Mouse (Mus musculus) kidney, embryonic 16.5 days (tissue): ENCODE measurements around the gene Atp11a. TPM values are rescaled to one million over a fixed set of nuclear protein-coding genes. Genes with fewer than 3 reads are reported as not detected.

Source experiments
- ATAC-seq: fragments of 200-750 bp; cut with Nextera tagmentation; 2 replicates; pipeline ENCODE4 v1.8.0; 2017; ENCODE audit warnings: moderate TSS enrichment; ENCODE audit not compliant: low FRiP score, low TSS enrichment
- H3K27ac ChIP-seq: fragments of 300-500 bp; sonication (generic); 2 replicates; pipeline ENCODE4 v1.5.1; 2014; ENCODE audit warnings: low read length
- H3K27me3 ChIP-seq: fragments of 300-500 bp; sonication (generic); 2 replicates; pipeline ENCODE4 v1.6.1; 2014; ENCODE audit warnings: low read length, control low read depth, mixed read lengths; ENCODE audit not compliant: insufficient read depth
- H3K36me3 ChIP-seq: fragments of 300-500 bp; sonication (generic); 2 replicates; pipeline ENCODE4 v1.6.1; 2014; ENCODE audit warnings: low read length, control low read depth, mixed read lengths; ENCODE audit not compliant: insufficient read depth
- H3K4me1 ChIP-seq: fragments of 300-500 bp; sonication (generic); 2 replicates; pipeline ENCODE4 v1.6.1; 2014; ENCODE audit warnings: low read length, control low read depth, mixed read lengths; ENCODE audit not compliant: insufficient read depth
- H3K4me2 ChIP-seq: fragments of 300-500 bp; sonication (generic); replicated peaks from 2 replicates; pipeline ENCODE4 v1.6.1; 2014; ENCODE audit warnings: low read depth, low read length
- H3K4me3 ChIP-seq: fragments of 300-500 bp; sonication (generic); 2 replicates; pipeline ENCODE4 v1.5.1; 2014; ENCODE audit warnings: mild to moderate bottlenecking, low read length
- H3K9ac ChIP-seq: fragments of 300-500 bp; sonication (generic); replicated peaks from 2 replicates; pipeline ENCODE4 v1.6.1; 2014; ENCODE audit warnings: low read length
- H3K9me3 ChIP-seq: fragments of 300-500 bp; sonication (generic); 2 replicates; pipeline ENCODE4 v1.6.1; 2016; ENCODE audit warnings: low read length, control low read depth
- WGBS: fragments of 180-500 bp; shearing (Covaris S2); extraction: QIAGEN DNeasy Blood & Tissue Kit; methylation state at CpG from one replicate; pipeline ENCODE4 v1.1.7; 2014; 5-methylcytosine and 5-hydroxymethylcytosine counted together
- polyA plus RNA-seq: library from polyadenylated mRNA; unstranded; fragments of >200 nt; fragmentation: Nextera tagmentation; extraction: Ambion mirVana; gene quantifications from 2 replicates; pipeline ENCODE4 v1.2.1, GENCODE M21; 2015

The Atp11a gene
- polyA plus RNA-seq, 1 experiment from 2014 or later = 14.4 TPM

- H3K36me3 ChIP-seq = no peaks in the 10 kb centered on the region
- no peak overlapping the region for H3K4me2 ChIP-seq
- H3K9me3 ChIP-seq = no peaks in the 10 kb centered on the region
- no peaks in the 10 kb centered on the region for H3K27me3 ChIP-seq
- H3K9ac ChIP-seq = no peak overlapping the region
- peaks cover 14% of the 10 kb centered on the region for H3K4me1 ChIP-seq
- no peak overlapping the region for H3K27ac ChIP-seq
- WGBS = 85% methylated on average over 5 of the region's 5 CpGs
- ATAC-seq = no peak
- no peak overlapping the region for H3K4me3 ChIP-seq
Measured at GRCm38 (mm10) chr8:12892882-12893446, 136.2 kb downstream of the Atp11a start.

GRCm38 (mm10) chr8:12893797-12894578 lies 137.2 kb downstream of the Atp11a start:
- peaks cover 24% of the 10 kb centered on the region for H3K4me1 ChIP-seq
- H3K27me3 ChIP-seq = no peaks in the 10 kb centered on the region
- 85% methylated on average over 12 of the region's 12 CpGs for WGBS
- no peaks in the 10 kb centered on the region for H3K9me3 ChIP-seq
- no peak overlapping the region for H3K27ac ChIP-seq
- ATAC-seq = no peak
- no peak overlapping the region for H3K9ac ChIP-seq
- H3K4me2 ChIP-seq = no peak overlapping the region
- H3K4me3 ChIP-seq = no peak overlapping the region
- no peaks in the 10 kb centered on the region for H3K36me3 ChIP-seq

- Histone ChIP-seq H3K9ac (no peak overlapping the region), H3K9me3 (no peaks in the 10 kb centered on the region), H3K4me3 (no peak overlapping the region), H3K4me2 (no peak overlapping the region), H3K4me1 (peaks cover 29% of the 10 kb centered on the region), H3K27me3 (no peaks in the 10 kb centered on the region), H3K27ac (no peak overlapping the region), H3K36me3 (no peaks in the 10 kb centered on the region)
- WGBS = 69% methylated on average over 11 of the region's 11 CpGs
- no peak for ATAC-seq
Measured at GRCm38 (mm10) chr8:12894783-12895534, 138.1 kb downstream of the Atp11a start.

- H3K4me1 ChIP-seq = peaks cover 29% of the 10 kb centered on the region
- no peaks in the 10 kb centered on the region for H3K9me3 ChIP-seq
- H3K4me3 ChIP-seq = no peak overlapping the region
- ATAC-seq = no peak
- WGBS = 65% methylated on average over 9 of the region's 9 CpGs
- H3K36me3 ChIP-seq = no peaks in the 10 kb centered on the region
- H3K27me3 ChIP-seq = no peaks in the 10 kb centered on the region
- no peak overlapping the region for H3K27ac ChIP-seq
- no peak overlapping the region for H3K9ac ChIP-seq
- H3K4me2 ChIP-seq = no peak overlapping the region
Measured at GRCm38 (mm10) chr8:12895535-12896150, 138.8 kb downstream of the Atp11a start.

- no peak overlapping the region for H3K27ac ChIP-seq
- 33% methylated on average over 13 of the region's 13 CpGs for WGBS
- peaks cover 29% of the 10 kb centered on the region for H3K4me1 ChIP-seq
- no peaks in the 10 kb centered on the region for H3K36me3 ChIP-seq
- H3K4me3 ChIP-seq = no peak overlapping the region
- no peak overlapping the region for H3K4me2 ChIP-seq
- H3K27me3 ChIP-seq = no peaks in the 10 kb centered on the region
- H3K9me3 ChIP-seq = no peaks in the 10 kb centered on the region
- no peak overlapping the region for H3K9ac ChIP-seq
- peak; percentile 60 for ATAC-seq
Measured at GRCm38 (mm10) chr8:12896494-12897373, 139.9 kb downstream of the Atp11a start.

- H3K9me3 ChIP-seq = no peaks in the 10 kb centered on the region
- peaks cover 29% of the 10 kb centered on the region for H3K4me1 ChIP-seq
- ATAC-seq = no peak
- WGBS = 46% methylated on average over 9 of the region's 9 CpGs
- no peaks in the 10 kb centered on the region for H3K27me3 ChIP-seq
- no peak overlapping the region; the same call in 1 of the 2 replicates for H3K4me2 ChIP-seq
- no peak overlapping the region for H3K9ac ChIP-seq
- no peak overlapping the region for H3K4me3 ChIP-seq
- H3K36me3 ChIP-seq = no peaks in the 10 kb centered on the region
- 0 out of 2 replicates have a peak overlapping the region, but pooled peaks have one; percentile 13 for H3K27ac ChIP-seq
Measured at GRCm38 (mm10) chr8:12897815-12898214, 141.0 kb downstream of the Atp11a start.

GRCm38 (mm10) chr8:12903790-12904415 lies 147.1 kb downstream of the Atp11a start:
- H3K9ac ChIP-seq = 0 out of 2 replicates have a peak overlapping the region, but pooled peaks have one; percentile 22
- no peak overlapping the region for H3K4me2 ChIP-seq
- no peaks in the 10 kb centered on the region for H3K9me3 ChIP-seq
- peak overlapping the region; percentile 22 for H3K27ac ChIP-seq
- no peaks in the 10 kb centered on the region for H3K36me3 ChIP-seq
- WGBS = 69% methylated on average over 13 of the region's 13 CpGs
- H3K27me3 ChIP-seq = no peaks in the 10 kb centered on the region
- no peak for ATAC-seq
- no peak overlapping the region for H3K4me3 ChIP-seq
- H3K4me1 ChIP-seq = peaks cover 19% of the 10 kb centered on the region

GRCm38 (mm10) chr8:12905122-12905521 lies 148.3 kb downstream of the Atp11a start:
- 62% methylated on average over 5 of the region's 5 CpGs for WGBS
- H3K9ac ChIP-seq = no peak overlapping the region
- no peaks in the 10 kb centered on the region for H3K27me3 ChIP-seq
- no peaks in the 10 kb centered on the region for H3K9me3 ChIP-seq
- peak overlapping the region; percentile 21; the same call in 1 of the 2 replicates for H3K27ac ChIP-seq
- no peak for ATAC-seq
- H3K4me3 ChIP-seq = no peak overlapping the region
- peaks cover 13% of the 10 kb centered on the region for H3K4me1 ChIP-seq
- H3K4me2 ChIP-seq = no peak overlapping the region
- no peaks in the 10 kb centered on the region for H3K36me3 ChIP-seq
